Mouse (Mus musculus) layer of hippocampus, adult 2 months (tissue): ENCODE measurements around the gene Slc26a8. TPM values are rescaled to one million over a fixed set of nuclear protein-coding genes. Genes with fewer than 3 reads are reported as not detected.

Experiments
- DNase-seq, 2 experiments: peaks; one replicate each; pipeline ENCODE4 v3.0.0; 2022; ENCODE audit warnings: low spot score in 2 of 2
- H3K27ac ChIP-seq: fragments of 200-600 bp; 2 replicates; pipeline ENCODE4 v1.8.1; 2022
- H3K4me3 ChIP-seq: fragments of 200-600 bp; 2 replicates; pipeline ENCODE4 v1.8.1; 2022; ENCODE audit warnings: mild to moderate bottlenecking
- CTCF ChIP-seq: fragments of 200-600 bp; conservative IDR thresholded peaks from 2 replicates; pipeline ENCODE4 v1.8.1; 2022; ENCODE audit warnings: antibody characterized with exemption, mild to moderate bottlenecking, moderate library complexity
- total RNA-seq, 2 experiments: library from RNA; stranded (reverse); gene quantifications; 2 replicates each; pipeline ENCODE4 v1.2.3; 2021

The Slc26a8 gene
- total RNA-seq, 2 experiments from 2014 or later: 6.3 to 6.9 TPM

- no peak for TF ChIP-seq CTCF
- Histone ChIP-seq H3K4me3 (no peak overlapping the region), H3K27ac (no peak overlapping the region)
- no peak for DNase-seq
These were observed 98.6 kb downstream of the Slc26a8 start for GRCm38 (mm10) chr17:28591476-28591875.

GRCm38 (mm10) chr17:28590596-28590995 is 99.4 kb downstream of the Slc26a8 start:
- DNase-seq: no peak
- peak overlapping the region; percentile 10; the same call in 1 of the 2 replicates for H3K27ac ChIP-seq
- TF ChIP-seq CTCF: no peak
- no peak overlapping the region for H3K4me3 ChIP-seq

GRCm38 (mm10) chr17:28588591-28588990 is 101.4 kb downstream of the Slc26a8 start:
- Histone ChIP-seq H3K27ac (no peak overlapping the region), H3K4me3 (no peak overlapping the region)
- no peak for TF ChIP-seq CTCF
- no peak for DNase-seq

Other genes with a start within 250 kb of the Slc26a8 start
- gene Fkbp5, start 172.7 kb downstream of the Slc26a8 start, total RNA-seq: 10 to 100 TPM; 80.8 to 90.5 TPM
- not detected for gene Armc12, start 159.4 kb downstream of the Slc26a8 start, total RNA-seq
- gene Clpsl2, start 140.8 kb downstream of the Slc26a8 start, total RNA-seq: not detected
- gene Clps, start 129.5 kb downstream of the Slc26a8 start, total RNA-seq: not detected
- gene Lhfpl5, start 114.6 kb downstream of the Slc26a8 start, total RNA-seq: 1 to 10 TPM; 3.7 to 5.4 TPM
- gene Srpk1, start 67.5 kb downstream of the Slc26a8 start, total RNA-seq: 10 to 100 TPM; 79.5 to 87.7 TPM
- gene Mapk14, start 1.1 kb upstream of the Slc26a8 start, total RNA-seq: 10 to 100 TPM; 70.6 to 82.7 TPM
- 1 to 10 TPM; 2.7 to 5.5 TPM for gene AC170998.1, start 35.9 kb upstream of the Slc26a8 start, total RNA-seq
- under 1 TPM; 0.59 to 0.66 TPM for gene Mapk13, start 79.1 kb upstream of the Slc26a8 start, total RNA-seq
- gene Brpf3, start 110.9 kb upstream of the Slc26a8 start, total RNA-seq: 10 to 100 TPM; 43.4 to 44.8 TPM
- under 1 TPM; 0.49 to 0.56 TPM for gene Pnpla1, start 168.2 kb upstream of the Slc26a8 start, total RNA-seq
- gene 4930539E08Rik, start 225.1 kb upstream of the Slc26a8 start, total RNA-seq: 1 to 10 TPM; 4.0 to 4.1 TPM